Mouse (Mus musculus): ENCODE results near the gene Adamts16. TPM values are rescaled to one million over a fixed set of nuclear protein-coding genes. Genes with fewer than 3 reads are reported as not detected.
"Not testable (repeated sequence)": the region's sequence is repeated elsewhere in the genome, so short reads cannot be mapped to it uniquely, and the experiment has no call there.

Gene Adamts16
- polyA plus RNA-seq (2015; fragmentation: Nextera tagmentation; extraction: Ambion mirVana) = 0.71 and 1.1 TPM in 2 replicates

- H3K9ac ChIP-seq (replicated peaks; ENCODE audit: low read depth, low read length) = peak within 1 kb of the TSS; percentile 47
- peak within 1 kb of the TSS; percentile 43 for H3K4me3 ChIP-seq (replicated peaks; ENCODE audit: low read length)
- no peaks in the 10 kb centered on the region for H3K9me3 ChIP-seq (ENCODE audit: control insufficient read depth, low read length)
- peak; percentile 44 for ATAC-seq
- peak within 1 kb of the TSS; percentile 66 for H3K4me2 ChIP-seq (ENCODE audit: low read length)
- H3K4me1 ChIP-seq (replicated peaks; ENCODE audit: control insufficient read depth, insufficient read depth, low read length) = peaks cover 6% of the 10 kb centered on the region; the same call in 1 of the 2 replicates
- H3K27me3 ChIP-seq (replicated peaks; ENCODE audit: control insufficient read depth, insufficient read depth, low read length) = peaks cover 16% of the 10 kb centered on the region
- H3K27ac ChIP-seq (ENCODE audit: low read length) = no peak within 1 kb of the TSS
- under 1% methylated on average over 18 of the region's 18 CpGs for WGBS
- no peaks in the 10 kb centered on the region for H3K36me3 ChIP-seq (ENCODE audit: control insufficient read depth, insufficient read depth)
Measured at GRCm38 (mm10) chr13:70841421-70841904, at the start of gene Adamts16. Gene Adamts16 (minus strand): TSS chr13:70841811.

GRCm38 (mm10) chr13:70887136-70887535, 45.5 kb upstream of the Adamts16 start:
- ATAC-seq = no peak
- 95% methylated on average over 1 of the region's 1 CpGs for WGBS
- H3K27me3 ChIP-seq (replicated peaks; ENCODE audit: control insufficient read depth, insufficient read depth, low read length) = no peaks in the 10 kb centered on the region

GRCm38 (mm10) chr13:70885006-70885405, 43.4 kb upstream of the Adamts16 start:
- Histone ChIP-seq H3K4me2 (ENCODE audit: low read length) (no peak overlapping the region), H3K36me3 (ENCODE audit: control insufficient read depth, insufficient read depth) (no peaks in the 10 kb centered on the region), H3K27ac (ENCODE audit: low read length) (no peak overlapping the region), H3K9ac (replicated peaks; ENCODE audit: low read depth, low read length) (no peak overlapping the region), H3K27me3 (replicated peaks; ENCODE audit: control insufficient read depth, insufficient read depth, low read length) (no peaks in the 10 kb centered on the region), H3K4me1 (replicated peaks; ENCODE audit: control insufficient read depth, insufficient read depth, low read length) (peaks cover 12% of the 10 kb centered on the region), H3K9me3 (ENCODE audit: control insufficient read depth, low read length) (no peaks in the 10 kb centered on the region), H3K4me3 (replicated peaks; ENCODE audit: low read length) (no peak overlapping the region)
- WGBS = 93% methylated on average over 2 of the region's 2 CpGs
- no peak for ATAC-seq

More at GRCm38 (mm10) chr13:70887136-70887535, 45.5 kb upstream of the Adamts16 start:
- Histone ChIP-seq H3K9ac (replicated peaks; ENCODE audit: low read depth, low read length) (no peak overlapping the region), H3K27ac (ENCODE audit: low read length) (no peak overlapping the region), H3K4me1 (replicated peaks; ENCODE audit: control insufficient read depth, insufficient read depth, low read length) (peaks cover 15% of the 10 kb centered on the region), H3K36me3 (ENCODE audit: control insufficient read depth, insufficient read depth) (no peaks in the 10 kb centered on the region), H3K9me3 (ENCODE audit: control insufficient read depth, low read length) (no peaks in the 10 kb centered on the region), H3K4me3 (replicated peaks; ENCODE audit: low read length) (no peak overlapping the region), H3K4me2 (ENCODE audit: low read length) (no peak overlapping the region)

GRCm38 (mm10) chr13:70883891-70884890, 42.6 kb upstream of the Adamts16 start:
- Histone ChIP-seq H3K9ac (replicated peaks; ENCODE audit: low read depth, low read length) (no peak overlapping the region), H3K27ac (ENCODE audit: low read length) (no peak overlapping the region), H3K4me2 (ENCODE audit: low read length) (no peak overlapping the region), H3K27me3 (replicated peaks; ENCODE audit: control insufficient read depth, insufficient read depth, low read length) (no peaks in the 10 kb centered on the region), H3K4me1 (replicated peaks; ENCODE audit: control insufficient read depth, insufficient read depth, low read length) (peaks cover 12% of the 10 kb centered on the region), H3K36me3 (ENCODE audit: control insufficient read depth, insufficient read depth) (no peaks in the 10 kb centered on the region), H3K4me3 (replicated peaks; ENCODE audit: low read length) (no peak overlapping the region), H3K9me3 (ENCODE audit: control insufficient read depth, low read length) (no peaks in the 10 kb centered on the region)
- peak; percentile 94 for ATAC-seq
- 45% methylated on average over 12 of the region's 12 CpGs for WGBS

- H3K27ac ChIP-seq (ENCODE audit: low read length); ATAC-seq; H3K9ac ChIP-seq (replicated peaks; ENCODE audit: low read depth, low read length); H3K9me3 ChIP-seq (ENCODE audit: control insufficient read depth, low read length); H3K27me3 ChIP-seq (replicated peaks; ENCODE audit: control insufficient read depth, insufficient read depth, low read length); H3K4me2 ChIP-seq (ENCODE audit: low read length); H3K4me3 ChIP-seq (replicated peaks; ENCODE audit: low read length); H3K36me3 ChIP-seq (ENCODE audit: control insufficient read depth, insufficient read depth): not testable (repeated sequence)
- H3K4me1 ChIP-seq (replicated peaks; ENCODE audit: control insufficient read depth, insufficient read depth, low read length) = peaks cover 12% of the 10 kb centered on the region
- 33% methylated on average over 2 of the region's 2 CpGs for WGBS
Measured at GRCm38 (mm10) chr13:70879971-70880370, 38.4 kb upstream of the Adamts16 start.

GRCm38 (mm10) chr13:70877550-70877913, 35.9 kb upstream of the Adamts16 start:
- 97% methylated on average over 1 of the region's 1 CpGs for WGBS
- Histone ChIP-seq H3K9me3 (ENCODE audit: control insufficient read depth, low read length) (no peaks in the 10 kb centered on the region), H3K4me1 (replicated peaks; ENCODE audit: control insufficient read depth, insufficient read depth, low read length) (no peaks in the 10 kb centered on the region), H3K9ac (replicated peaks; ENCODE audit: low read depth, low read length) (no peak overlapping the region), H3K36me3 (ENCODE audit: control insufficient read depth, insufficient read depth) (no peaks in the 10 kb centered on the region), H3K4me2 (ENCODE audit: low read length) (no peak overlapping the region), H3K4me3 (replicated peaks; ENCODE audit: low read length) (no peak overlapping the region), H3K27ac (ENCODE audit: low read length) (no peak overlapping the region), H3K27me3 (replicated peaks; ENCODE audit: control insufficient read depth, insufficient read depth, low read length) (no peaks in the 10 kb centered on the region)
- ATAC-seq = no peak

GRCm38 (mm10) chr13:70876648-70877549, 35.3 kb upstream of the Adamts16 start:
- WGBS = 86% methylated on average over 10 of the region's 10 CpGs
- ATAC-seq = no peak
- no peaks in the 10 kb centered on the region for H3K4me1 ChIP-seq (replicated peaks; ENCODE audit: control insufficient read depth, insufficient read depth, low read length)

GRCm38 (mm10) chr13:70875411-70875949, 33.9 kb upstream of the Adamts16 start:
- ATAC-seq = no peak

More at GRCm38 (mm10) chr13:70876648-70877549, 35.3 kb upstream of the Adamts16 start:
- no peaks in the 10 kb centered on the region for H3K27me3 ChIP-seq (replicated peaks; ENCODE audit: control insufficient read depth, insufficient read depth, low read length)
- H3K9ac ChIP-seq (replicated peaks; ENCODE audit: low read depth, low read length) = no peak overlapping the region
- no peak overlapping the region for H3K27ac ChIP-seq (ENCODE audit: low read length)
- H3K9me3 ChIP-seq (ENCODE audit: control insufficient read depth, low read length) = no peaks in the 10 kb centered on the region
- no peak overlapping the region for H3K4me2 ChIP-seq (ENCODE audit: low read length)
- no peak overlapping the region for H3K4me3 ChIP-seq (replicated peaks; ENCODE audit: low read length)
- H3K36me3 ChIP-seq (ENCODE audit: control insufficient read depth, insufficient read depth) = no peaks in the 10 kb centered on the region

More at GRCm38 (mm10) chr13:70875411-70875949, 33.9 kb upstream of the Adamts16 start:
- WGBS = 92% methylated on average over 4 of the region's 4 CpGs
- H3K27me3 ChIP-seq (replicated peaks; ENCODE audit: control insufficient read depth, insufficient read depth, low read length) = no peaks in the 10 kb centered on the region
- no peak overlapping the region for H3K27ac ChIP-seq (ENCODE audit: low read length)
- no peaks in the 10 kb centered on the region for H3K9me3 ChIP-seq (ENCODE audit: control insufficient read depth, low read length)
- H3K36me3 ChIP-seq (ENCODE audit: control insufficient read depth, insufficient read depth) = no peaks in the 10 kb centered on the region
- no peak overlapping the region for H3K4me2 ChIP-seq (ENCODE audit: low read length)
- H3K9ac ChIP-seq (replicated peaks; ENCODE audit: low read depth, low read length) = no peak overlapping the region
- no peaks in the 10 kb centered on the region for H3K4me1 ChIP-seq (replicated peaks; ENCODE audit: control insufficient read depth, insufficient read depth, low read length)
- no peak overlapping the region for H3K4me3 ChIP-seq (replicated peaks; ENCODE audit: low read length)

Measured in forebrain, embryonic 16.5 days (tissue).